Mouse (Mus musculus) ES-Bruce4 (cell line): ENCODE results near the gene Ppfia2.

ENCODE experiments used
- CTCF ChIP-seq: IDR thresholded peaks from one replicate; pipeline ENCODE4 v1.8.1; 2011; ENCODE audit warnings: low read depth, low read length
- EP300 ChIP-seq: IDR thresholded peaks from 2 replicates; pipeline ENCODE4 v1.6.1; 2011; ENCODE audit warnings: low read depth, low read length; ENCODE audit not compliant: insufficient read depth

GRCm38 (mm10) chr10:106685519-106685918 is 215.4 kb downstream of the Ppfia2 start:
- TF ChIP-seq EP300, result no peak
- TF ChIP-seq CTCF, result no peak
